Mouse (Mus musculus) gonadal fat pad, adult 2 months (tissue): ENCODE measurements around the gene Car15. TPM values are rescaled to one million over a fixed set of nuclear protein-coding genes. Genes with fewer than 3 reads are reported as not detected.

Experiments
- DNase-seq: peaks from one replicate; pipeline ENCODE4 v3.0.0-alpha.2; 2012; ENCODE audit warnings: low read depth
- polyA plus RNA-seq: library from polyadenylated mRNA; depleted of rRNA; stranded (reverse); fragments of >200 nt; gene quantifications from 2 replicates; pipeline ENCODE4 v1.2.3, GENCODE M21; 2012

Gene Car15
- polyA plus RNA-seq, 1 experiment = 1.1 TPM

DNA sequence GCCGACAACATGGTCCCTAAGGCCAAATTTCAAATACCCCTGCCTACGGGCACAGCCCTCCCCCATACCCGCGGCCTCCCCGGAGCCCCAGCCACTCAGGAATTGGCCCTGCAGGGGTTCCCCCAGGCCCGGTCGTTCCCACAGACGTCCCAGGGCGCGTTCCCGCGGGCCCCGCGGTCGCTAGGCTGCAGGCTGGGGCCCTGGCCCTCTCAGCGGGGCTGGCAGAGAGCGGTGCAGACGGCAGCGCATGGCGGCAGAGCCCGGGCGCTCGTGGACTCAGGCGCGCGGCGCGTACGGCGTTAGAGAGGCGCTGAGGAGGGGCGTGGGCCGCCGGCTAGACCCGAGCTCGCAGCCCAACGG, 4.9 kb downstream of the Car15 start:
- no peak for DNase-seq

DNA sequence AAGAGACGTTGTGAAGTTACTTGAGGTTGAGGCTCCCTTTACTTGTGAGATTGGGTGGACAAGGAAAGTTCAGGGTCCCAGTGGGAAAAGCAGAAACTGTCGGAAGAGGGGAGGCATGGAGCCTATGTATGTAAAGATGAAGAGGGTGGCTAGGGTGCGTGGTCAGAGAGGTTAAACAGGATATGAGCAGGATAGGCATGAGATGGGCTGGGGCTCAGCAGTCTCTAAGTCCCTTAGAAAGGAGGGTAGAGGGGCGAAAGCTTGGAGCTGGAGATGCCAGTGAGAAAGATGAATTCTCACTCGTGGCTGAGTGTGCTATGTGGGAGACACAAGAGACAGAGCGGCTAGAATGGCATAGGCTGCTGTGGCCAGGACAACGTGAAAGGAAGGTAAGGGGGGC, 5.3 kb downstream of the Car15 start, which contains the start of gene B830017H08Rik:
TSS of gene B830017H08Rik (plus strand) at position 301 of the 400 bp plus-strand sequence.
- DNase-seq = no peak

DNA sequence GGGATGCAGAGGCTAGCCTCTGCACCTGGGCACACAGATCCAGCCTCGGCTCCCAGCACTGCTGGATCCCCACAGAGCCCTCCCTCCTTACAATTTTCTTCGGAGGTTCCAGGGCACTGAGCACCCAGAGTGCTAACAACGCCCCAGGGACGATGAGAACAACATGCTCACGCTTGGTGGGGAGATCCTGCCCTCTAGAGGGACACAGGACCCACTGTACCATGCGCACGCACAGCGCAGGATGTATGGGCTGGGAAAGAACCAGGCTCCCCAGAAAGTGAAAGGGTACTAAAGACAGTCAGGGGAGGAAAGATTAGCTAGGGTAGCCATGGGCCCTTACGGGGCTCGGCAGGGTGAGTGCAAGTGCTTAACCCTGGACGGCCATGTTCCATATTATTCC, 6.4 kb downstream of the Car15 start:
- DNase-seq = no peak

DNA sequence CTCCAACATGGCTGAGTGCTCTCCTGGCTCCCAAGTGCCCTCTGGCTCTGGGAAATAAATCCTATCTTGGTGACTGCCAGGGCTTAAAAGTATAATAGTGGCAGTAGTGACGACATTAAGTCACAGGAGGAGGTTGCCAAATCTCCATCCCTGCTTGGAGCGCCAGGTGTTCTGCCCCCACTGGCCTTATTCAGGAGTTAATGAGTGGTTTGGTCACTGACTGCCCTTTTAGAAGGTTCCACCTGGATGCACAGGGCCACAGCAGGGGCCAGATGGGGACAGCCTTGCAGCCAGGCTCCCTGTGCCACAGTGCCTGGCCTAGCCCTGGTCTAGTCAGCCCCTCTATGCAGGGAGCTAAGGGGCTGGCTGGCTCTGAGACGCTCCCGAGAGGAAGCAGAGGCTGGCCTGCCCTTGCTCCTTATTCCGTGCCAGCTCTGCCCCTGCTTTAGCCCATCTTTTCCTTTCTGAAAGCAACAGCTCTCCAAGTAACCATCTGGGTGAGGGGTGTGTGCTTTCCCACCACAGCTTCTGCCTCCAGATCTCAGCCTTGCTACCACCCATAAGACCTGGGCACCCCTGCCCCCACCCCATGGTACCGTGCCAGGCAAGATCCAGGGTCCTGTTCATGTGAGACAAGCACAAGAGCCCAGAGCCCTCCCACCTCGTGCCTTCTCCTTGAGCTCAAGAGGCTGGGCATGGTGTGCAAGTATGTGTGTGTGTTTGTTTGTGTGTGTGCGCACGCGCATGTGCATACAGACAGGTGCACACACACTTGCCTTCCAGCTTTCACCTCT, 7.6 kb downstream of the Car15 start:
- DNase-seq = no peak

DNA sequence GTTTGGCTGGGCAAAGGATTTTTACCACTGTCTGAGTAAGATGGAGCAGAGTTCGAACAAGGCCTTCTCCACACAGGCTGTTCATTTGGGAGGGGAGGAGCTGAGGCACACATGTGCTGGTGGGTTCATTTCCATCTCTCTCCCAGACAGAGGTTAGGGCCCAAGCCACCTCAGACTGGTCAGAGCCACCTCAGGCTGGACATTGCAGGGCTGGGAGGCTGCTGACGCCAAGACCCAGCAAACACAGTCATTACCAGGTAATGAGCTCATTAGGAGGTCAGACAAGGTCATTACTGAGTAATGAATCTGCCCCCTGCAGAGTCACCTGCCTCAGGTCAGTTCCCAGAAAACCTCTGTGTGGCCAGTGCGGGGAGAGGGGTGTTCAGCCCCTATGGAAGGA, 9.3 kb downstream of the Car15 start:
- DNase-seq = no peak

DNA sequence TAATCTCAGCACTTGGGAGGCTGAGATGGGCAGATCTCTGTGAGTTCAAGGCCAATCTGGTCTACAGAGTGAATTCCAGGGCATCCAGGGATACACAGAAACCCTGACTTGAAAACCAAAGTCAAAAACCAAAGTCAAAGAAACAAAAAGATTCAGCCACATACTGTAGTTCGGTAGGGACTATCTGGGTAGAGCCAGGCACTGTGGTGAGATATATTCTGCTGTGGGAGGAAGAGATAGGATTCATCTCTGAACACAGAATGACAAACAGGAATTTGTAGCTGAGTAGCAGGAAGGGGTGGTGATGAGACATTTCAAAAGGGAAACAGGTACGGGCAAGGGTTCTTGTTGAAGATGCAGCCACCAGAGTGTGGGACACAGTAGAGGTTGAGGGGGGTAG, 9.9 kb downstream of the Car15 start:
- no peak for DNase-seq

DNA sequence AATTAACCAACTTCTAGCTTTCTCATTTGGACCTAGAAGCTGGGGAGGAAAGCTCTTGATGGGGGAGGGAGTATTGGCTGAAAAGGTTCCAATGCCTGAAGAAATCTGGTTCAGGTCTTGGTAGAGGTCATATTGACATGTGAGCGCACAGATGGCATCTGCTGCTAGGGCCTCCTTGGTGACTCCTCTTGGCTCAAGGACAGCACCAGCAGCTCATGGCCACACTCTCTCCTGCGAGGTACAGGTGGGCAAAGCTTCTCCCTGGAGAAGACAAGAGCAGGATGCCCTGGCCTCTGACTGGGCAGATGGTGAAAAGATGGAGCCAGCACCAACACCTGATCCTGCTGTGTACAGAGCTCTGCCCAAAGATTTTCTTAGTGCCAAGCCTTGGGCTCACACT, 11.7 kb downstream of the Car15 start:
- DNase-seq = no peak

DNA sequence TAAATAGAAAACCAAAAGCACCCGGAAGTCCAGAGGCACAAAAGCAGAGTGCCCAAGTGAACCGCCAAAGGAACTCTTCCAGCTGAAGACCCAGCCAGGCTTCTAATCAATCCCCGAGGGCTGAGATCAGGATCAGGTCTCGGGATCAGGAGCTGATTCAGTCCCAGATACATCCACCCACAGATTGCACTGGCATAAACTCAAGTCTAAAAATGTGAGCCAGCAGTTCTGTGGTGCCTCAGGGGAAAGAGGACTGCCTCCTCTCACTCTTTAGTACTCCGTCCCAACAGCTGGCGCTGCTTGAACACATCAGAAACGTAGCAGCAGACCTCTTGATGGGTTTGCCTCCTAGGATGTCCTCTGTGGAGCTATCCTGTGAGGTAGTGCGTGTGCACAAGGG, 21.6 kb downstream of the Car15 start:
- peak; percentile 56 for DNase-seq

DNA sequence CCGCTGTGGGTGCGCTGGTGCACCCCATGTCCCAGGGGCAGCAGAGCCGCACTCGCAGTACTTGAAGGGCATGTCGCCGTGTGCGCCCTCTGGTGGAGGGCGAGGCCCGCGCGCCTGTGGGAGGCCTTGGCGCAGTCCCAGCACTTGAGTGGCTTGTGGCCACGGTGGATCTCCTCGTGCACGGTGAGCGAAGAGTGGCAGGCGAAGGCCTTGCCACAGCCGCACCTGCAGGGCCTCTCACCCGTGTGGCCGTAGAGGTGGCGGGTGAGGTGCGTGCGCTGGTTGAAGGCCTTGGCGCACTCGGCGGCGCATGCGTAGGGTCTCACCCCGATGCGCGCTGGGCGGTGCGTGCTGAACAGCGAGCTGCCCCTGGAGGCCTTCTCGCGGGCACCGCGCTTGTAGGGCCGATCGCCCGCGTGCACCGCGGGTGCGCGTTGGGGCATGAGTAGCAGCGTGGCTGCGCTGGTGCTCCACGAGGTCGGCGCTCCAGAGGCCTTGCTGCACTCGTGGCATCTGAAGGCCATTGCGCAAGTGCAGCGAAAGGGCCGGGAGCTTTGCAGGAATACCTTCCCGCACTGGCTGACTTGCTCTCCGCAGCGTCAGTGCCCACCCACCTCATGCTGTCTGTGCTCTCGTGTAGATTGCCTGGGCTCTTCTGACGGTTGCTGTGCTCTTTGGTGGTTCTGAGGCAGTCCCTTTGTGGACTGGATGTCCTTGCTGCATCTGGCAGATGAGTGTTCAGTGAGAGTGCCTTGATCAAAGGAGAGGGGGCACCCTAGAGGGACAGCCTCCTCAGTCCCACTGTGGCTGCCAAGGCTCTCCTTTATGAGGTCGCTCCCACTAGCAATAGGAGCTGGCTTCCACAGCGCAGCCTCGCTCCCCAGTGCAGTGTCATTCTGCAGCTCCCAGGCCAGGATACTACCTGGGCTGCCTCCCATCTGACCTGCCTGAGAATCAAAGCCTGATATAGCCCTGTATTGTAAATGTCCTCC, 22.5 kb downstream of the Car15 start:
- no peak for DNase-seq

DNA sequence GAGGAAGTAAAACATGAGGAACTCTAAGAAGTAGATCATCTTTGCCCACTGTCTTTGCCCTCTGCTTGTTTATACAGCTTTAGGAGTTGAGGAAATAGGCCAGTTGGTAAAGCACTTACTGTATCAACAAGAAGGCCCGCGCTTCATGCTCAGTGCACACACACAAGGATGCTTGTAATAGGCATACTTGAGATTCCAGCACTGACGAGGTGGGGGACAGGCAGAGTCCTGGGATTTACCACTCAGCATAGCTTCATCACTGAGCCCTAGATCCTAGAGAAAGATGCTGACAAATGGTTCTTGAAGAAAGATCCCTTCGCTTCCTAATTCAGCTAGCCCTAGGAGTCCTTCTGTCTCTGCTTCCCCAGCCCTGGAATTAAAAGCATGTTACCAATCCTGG, 25.0 kb downstream of the Car15 start:
- DNase-seq = no peak

DNA sequence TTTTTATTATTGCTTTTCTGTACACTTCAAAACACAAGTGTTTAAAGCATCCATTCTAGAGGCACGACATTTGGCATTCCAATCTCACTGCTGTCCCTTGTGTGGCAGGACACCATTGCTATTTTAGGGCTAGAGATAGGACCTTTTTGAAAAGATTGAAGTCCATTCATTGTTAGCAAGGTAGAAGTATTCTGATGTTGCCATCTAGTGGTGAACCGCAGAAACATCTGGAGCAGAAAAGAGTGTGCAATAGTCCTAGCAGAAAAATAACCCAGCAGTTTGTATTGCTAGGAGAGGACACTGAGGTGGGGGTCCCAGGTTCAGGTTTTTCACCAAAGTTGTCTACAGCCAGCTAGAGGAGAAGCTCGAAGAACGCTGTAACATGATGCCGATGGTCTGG, 26.0 kb downstream of the Car15 start:
- DNase-seq = no peak

DNA sequence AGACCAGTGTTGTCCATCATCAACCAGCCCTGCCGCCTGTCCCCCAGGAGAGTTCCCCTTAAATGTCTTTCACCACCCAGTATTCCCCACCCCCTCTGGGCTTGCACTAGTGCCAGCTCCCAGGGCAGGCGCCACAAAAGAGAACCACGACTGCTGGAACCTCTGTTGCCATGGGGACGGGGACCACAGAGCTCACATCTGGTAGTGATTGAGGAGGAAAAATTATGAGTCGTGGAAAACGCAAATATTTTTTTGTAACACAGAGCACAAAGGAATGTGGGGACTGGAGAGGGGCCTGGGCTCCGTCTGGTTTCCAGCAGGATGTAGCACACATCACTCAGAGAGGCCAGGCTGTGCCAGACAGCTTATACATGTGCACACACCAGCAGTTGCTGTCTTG, 28.5 kb downstream of the Car15 start:
- no peak for DNase-seq

DNA sequence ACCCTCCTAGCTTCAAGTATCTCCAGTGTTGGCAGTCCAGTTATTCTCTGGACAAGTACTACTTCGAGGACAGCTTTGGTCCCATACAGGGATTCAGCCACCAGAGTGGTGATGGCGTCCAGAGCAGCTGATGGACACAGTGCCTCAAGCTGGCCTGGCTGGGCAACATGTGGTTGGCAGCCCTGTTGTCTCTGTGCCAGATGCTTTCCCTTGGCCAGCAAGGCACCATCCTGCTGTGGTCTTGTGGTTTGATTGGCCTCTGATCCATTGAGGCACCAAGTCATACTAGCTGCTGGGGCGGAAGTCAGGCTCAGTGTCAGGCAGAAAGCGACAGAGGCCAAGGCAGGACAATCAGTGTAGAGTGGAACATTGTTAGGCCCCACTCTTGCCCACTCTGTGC, 29.0 kb downstream of the Car15 start:
- no peak for DNase-seq

DNA sequence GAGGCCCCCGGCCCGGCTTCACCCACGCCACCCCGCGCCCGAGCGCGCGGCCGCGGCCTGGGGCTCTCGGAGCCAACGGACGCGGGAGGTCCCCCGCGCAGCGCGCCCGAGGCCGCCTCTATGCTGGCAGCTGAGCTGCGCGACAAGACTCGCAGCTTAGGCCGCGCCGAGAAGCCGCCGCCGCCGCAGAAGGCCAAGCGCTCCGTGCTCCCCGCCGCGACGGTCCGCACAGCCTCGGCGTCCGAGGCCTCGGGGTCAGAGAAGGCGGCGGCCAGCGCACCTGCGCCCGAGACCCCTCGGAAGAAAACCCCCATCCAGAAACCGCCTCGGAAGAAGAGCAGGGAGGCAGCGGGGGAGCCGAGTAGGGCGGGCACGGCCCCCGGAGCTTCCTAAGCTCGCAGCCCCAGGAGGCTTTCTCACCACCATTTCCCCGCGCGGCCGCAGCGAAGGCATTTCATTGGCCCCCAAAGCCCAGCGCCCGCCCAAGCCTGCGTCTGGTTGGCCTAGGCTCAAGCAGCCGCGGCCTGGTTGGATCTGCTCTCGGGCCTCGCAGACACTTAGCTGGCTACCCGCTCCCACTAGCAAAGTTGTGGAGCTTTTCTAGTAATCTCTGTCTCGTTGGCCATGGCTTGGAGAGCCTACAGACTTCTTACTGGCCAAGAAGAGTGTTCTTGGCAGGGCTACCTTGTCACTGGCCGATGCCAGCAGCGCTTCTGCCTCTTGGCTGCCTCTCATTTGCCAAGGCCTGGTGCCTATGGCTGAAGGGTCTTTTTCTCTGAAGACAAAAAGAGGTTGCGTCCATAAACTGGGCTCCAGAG, 30.8 kb downstream of the Car15 start:
- DNase-seq = no peak

DNA sequence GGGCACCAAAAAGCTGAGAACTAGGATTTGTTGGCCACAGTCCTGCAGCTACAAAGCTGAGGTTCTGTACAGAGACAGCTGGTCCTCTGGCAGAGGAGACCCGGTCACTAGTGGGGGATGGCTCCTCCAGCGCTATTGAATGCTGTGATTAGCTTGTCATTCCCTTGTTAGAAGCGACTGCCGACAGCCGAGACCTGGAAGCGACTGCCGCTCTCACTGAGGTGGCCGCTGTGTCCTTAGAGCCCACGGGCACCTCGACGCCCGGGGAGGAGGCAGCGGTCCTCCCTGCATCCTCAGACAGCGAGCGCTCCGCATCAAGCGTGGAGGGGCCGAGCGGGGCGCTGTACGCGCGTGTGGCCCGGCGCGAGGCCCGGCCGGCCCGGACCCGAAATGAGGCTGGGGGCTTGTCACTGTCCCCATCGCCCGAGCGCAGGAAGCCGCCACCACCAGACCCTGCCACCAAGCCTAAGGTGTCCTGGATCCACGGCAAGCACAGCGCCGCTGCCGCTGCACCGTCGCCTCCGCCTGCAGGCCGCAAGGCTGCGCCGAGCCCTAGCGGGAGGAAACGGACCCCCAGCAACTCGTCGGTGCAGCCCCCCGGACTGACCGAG, 31.5 kb downstream of the Car15 start:
- DNase-seq = no peak

DNA sequence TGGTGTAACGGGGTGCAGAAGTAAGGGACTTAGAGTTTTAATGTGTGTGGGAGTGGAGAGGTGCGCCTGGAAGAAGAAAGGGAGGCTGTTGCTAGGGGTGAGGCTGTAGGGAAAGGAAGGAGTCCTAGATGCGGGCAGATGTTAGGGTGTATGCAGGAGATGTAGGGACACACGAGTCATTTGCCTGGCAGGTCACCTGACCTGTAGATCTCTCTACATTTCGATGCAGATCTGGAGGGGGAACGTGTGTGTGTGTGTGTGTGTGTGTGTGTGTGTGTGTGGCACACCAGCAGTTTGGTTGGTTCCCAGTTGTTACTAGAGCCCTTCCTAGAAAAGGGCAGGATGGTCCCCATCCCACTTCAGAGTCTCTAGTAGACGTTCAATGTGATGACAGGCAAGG, 33.2 kb downstream of the Car15 start:
- DNase-seq = no peak

DNA sequence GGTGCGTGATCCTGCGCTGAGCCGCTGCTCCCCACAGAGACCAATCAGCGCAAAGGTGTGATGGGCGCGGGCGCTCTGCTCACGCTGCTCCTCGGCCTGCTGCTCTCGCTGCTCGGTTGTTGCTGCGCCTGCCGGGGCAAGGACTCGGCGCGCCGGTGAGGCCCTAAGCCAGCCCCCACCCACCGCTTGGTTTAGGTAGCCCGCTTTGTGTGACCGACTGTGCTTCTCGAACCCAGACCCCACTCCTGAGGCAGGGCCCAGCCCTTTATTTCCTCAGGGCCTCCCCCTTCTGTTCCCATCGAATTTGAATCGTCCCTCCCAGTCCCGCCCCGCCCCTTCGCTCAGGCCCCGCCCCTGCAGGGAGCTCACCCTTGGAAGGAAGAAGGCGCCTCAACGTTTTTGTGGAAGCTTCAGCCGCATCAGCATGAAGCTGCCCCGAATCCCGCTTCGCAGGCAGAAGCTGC, 33.7 kb downstream of the Car15 start:
- DNase-seq = no peak

DNA sequence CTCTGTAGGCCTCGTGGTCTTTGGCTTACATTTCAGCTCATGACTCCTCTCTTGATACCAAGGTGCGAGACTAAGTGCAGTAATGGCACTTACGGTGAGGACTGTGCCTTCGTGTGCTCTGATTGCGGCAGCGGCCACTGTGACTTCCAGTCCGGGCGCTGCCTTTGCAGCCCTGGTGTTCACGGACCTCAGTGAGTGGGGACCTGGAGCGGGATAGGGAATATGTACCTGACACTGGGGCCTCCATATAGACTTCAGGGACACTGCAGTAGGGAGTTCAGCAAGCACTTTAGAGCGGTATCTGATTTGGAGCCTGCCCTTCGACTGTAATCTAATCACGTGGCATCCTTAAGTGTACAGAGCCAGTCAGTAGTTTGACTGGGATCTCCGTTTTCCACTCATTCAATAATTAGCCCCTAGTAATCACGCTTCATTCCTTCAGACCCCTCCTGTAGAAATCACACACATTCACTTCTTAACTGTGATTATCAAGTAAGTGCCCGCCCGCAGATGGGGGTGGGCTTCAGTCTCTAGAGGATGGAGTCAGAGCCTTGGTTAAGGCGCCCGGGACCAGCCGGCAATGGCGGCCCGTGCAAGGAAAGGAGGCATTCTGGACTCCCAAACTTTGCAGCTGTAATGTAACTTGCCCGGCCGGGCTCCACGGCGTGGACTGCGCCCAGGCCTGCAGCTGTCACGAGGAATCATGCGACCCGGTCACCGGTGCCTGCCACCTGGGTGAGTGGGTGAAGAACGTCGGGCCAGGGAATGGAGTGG, 34.3 kb downstream of the Car15 start:
- DNase-seq = no peak

DNA sequence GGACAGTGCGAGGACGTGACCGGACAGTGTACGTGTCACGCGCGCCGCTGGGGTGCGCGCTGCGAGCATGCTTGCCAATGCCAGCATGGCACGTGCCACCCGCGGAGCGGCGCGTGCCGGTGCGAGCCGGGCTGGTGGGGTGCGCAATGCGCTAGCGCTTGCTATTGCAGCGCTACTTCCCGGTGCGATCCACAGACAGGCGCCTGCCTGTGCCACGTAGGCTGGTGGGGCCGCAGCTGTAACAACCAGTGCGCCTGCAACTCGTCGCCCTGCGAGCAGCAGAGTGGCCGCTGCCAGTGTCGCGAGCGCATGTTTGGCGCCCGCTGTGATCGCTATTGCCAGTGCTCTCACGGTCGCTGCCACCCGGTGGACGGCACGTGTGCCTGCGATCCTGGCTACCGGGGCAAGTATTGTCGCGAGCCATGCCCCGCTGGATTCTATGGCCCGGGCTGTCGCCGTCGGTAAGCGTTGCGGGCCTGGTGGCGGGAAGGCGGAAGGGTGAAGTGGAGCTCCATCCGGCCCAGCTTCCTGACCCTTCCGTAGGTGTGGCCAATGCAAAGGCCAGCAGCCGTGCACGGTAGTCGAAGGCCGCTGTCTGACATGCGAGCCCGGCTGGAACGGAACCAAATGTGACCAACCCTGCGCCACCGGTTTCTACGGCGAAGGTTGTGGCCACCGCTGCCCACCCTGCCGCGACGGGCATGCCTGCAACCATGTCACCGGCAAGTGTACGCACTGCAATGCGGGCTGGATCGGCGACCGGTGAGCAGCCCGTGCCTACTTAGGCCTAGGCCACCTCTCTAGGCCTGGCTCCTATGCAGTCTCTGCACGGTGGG, 35.1 kb downstream of the Car15 start:
- DNase-seq = no peak

DNA sequence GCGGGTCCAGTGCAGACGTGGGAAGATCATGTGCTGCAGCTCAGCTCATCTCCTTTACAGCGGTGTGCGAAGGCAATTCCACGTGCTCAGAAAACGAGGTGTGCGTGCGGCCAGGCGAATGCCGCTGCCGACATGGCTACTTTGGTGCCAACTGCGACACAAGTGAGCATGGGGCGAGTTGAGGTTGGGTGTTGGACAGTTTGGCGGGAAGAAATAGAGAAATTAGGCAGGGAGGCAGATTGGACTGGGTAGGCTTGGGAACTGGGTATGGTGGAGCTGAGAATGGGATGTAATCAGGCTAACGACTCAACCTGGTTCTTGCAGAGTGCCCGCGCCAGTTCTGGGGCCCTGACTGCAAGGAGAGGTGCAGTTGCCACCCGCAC, 35.7 kb downstream of the Car15 start:
- DNase-seq = no peak
